Mouse (Mus musculus) lung, embryonic 14.5 days (tissue): Measurements from ENCODE around the gene Map3k20. TPM values are rescaled to one million over a fixed set of nuclear protein-coding genes. Genes with fewer than 3 reads are reported as not detected.

ENCODE experiments used
- ATAC-seq: fragments of 200-750 bp; cut with Nextera tagmentation; 2 replicates; pipeline ENCODE4 v1.8.0; 2017; ENCODE audit warnings: mild to moderate bottlenecking, moderate TSS enrichment, moderate library complexity; ENCODE audit not compliant: insufficient read depth
- DNase-seq: peaks from one replicate; pipeline ENCODE4 v3.0.0-alpha.2; 2015
- H3K27ac ChIP-seq: fragments of 300-500 bp; sonication (generic); 2 replicates; pipeline ENCODE4 v1.5.1; 2014; ENCODE audit warnings: low read depth, mild to moderate bottlenecking, moderate library complexity
- H3K27me3 ChIP-seq: fragments of 300-500 bp; sonication (generic); 2 replicates; pipeline ENCODE4 v1.6.1; 2014; ENCODE audit warnings: low read length, control low read depth; ENCODE audit not compliant: insufficient read depth
- H3K36me3 ChIP-seq: fragments of 300-500 bp; sonication (generic); 2 replicates; pipeline ENCODE4 v1.6.1; 2014; ENCODE audit warnings: control low read depth; ENCODE audit not compliant: insufficient read depth
- H3K4me1 ChIP-seq: fragments of 300-500 bp; sonication (generic); 2 replicates; pipeline ENCODE4 v1.6.1; 2014; ENCODE audit warnings: antibody characterized with exemption, control low read depth; ENCODE audit not compliant: insufficient read depth
- H3K4me2 ChIP-seq: fragments of 300-500 bp; sonication (generic); 2 replicates; pipeline ENCODE4 v1.6.1; 2014; ENCODE audit warnings: mild to moderate bottlenecking
- H3K4me3 ChIP-seq: fragments of 300-500 bp; sonication (generic); 2 replicates; pipeline ENCODE4 v1.5.1; 2014; ENCODE audit warnings: low read depth, low read length
- H3K9ac ChIP-seq: fragments of 300-500 bp; sonication (generic); 2 replicates; pipeline ENCODE4 v1.6.1; 2014
- H3K9me3 ChIP-seq: fragments of 300-500 bp; sonication (generic); 2 replicates; pipeline ENCODE4 v1.6.1; 2016; ENCODE audit warnings: low read depth, low read length, control low read depth
- CTCF ChIP-seq: IDR thresholded peaks from 2 replicates; pipeline ENCODE4 v1.5.1; 2016; ENCODE audit warnings: antibody characterized with exemption, low read depth
- WGBS: fragments of 180-500 bp; shearing (Covaris S2); extraction: QIAGEN DNeasy Blood & Tissue Kit; methylation state at CpG from one replicate; pipeline ENCODE4 v1.1.7; 2014; 5-methylcytosine and 5-hydroxymethylcytosine counted together
- polyA plus RNA-seq: library from polyadenylated mRNA; unstranded; fragments of >200 nt; fragmentation: Nextera tagmentation; extraction: Ambion mirVana; gene quantifications from 2 replicates; pipeline ENCODE4 v1.2.1, GENCODE M21; 2014

Map3k20 gene
- polyA plus RNA-seq, 1 experiment from 2014 or later = 36.4 TPM

DNA sequence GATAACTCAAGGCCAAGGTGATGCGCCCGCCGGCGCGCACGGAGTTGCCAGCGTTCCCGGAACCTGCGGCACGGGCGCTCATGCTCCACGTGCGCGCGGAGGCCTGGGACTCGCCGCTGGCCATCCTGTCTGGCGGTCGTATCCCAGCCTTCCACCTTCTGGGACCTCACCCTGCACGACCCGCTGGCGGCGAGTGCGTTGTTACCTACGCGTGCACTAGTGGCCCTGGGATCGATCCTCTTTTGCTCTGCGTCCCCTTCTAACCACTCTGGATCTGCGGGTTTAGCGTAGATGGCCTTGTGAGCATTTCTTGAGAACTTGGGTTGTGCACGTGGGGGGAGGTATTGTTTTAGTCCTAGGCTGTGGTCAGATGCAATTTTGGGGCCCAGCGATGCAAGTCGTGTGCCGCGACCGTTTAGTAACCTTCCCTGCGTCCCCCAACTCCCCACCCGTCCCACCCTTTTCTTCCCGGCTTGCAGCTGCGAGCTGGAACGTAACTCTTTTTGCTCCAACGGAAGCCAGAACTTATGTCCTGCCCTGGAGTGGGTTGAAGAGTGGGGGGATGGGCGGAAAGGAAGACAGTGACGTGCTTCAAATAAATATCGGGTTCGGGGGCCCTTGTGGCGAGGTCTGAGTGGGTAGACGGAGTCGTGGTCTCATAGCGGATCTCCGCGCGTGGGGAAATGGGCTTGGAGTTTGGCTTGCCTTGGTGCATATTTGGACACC, 191.2 kb downstream of the Map3k20 start:
- TF ChIP-seq CTCF = no peak
- no peaks in the 10 kb centered on the region for H3K27me3 ChIP-seq
- peak; percentile 78 for DNase-seq
- WGBS = under 1% methylated on average over 52 of the region's 53 CpGs
- no peaks in the 10 kb centered on the region for H3K9me3 ChIP-seq
- H3K9ac ChIP-seq = peak overlapping the region; percentile 91
- H3K36me3 ChIP-seq = peaks cover 28% of the 10 kb centered on the region
- peak overlapping the region; percentile 83 for H3K4me3 ChIP-seq
- peaks cover 12% of the 10 kb centered on the region for H3K4me1 ChIP-seq
- peak overlapping the region; percentile 73 for H3K4me2 ChIP-seq
- ATAC-seq = peak; percentile 69
- H3K27ac ChIP-seq = peak overlapping the region; percentile 90

DNA sequence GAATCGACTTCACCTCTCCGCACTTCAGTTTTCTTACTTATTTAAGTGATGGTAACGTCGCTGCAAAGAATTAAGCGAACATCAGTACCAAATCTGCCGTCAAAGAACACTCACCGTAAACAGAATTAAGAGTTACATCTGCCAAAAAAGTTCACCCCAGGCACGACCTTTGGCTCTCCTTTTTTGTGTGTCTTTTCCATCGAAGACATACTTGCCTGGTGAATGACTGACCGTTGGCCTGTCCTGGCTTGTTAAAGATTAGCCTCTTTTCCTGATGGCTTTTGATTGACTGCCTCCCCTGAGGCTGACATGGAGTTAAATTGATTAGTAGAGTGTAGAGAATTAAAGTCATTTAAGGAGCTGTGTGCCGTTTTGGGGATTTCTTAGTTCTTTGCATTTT, 191.8 kb downstream of the Map3k20 start:
- H3K4me1 ChIP-seq = peaks cover 12% of the 10 kb centered on the region
- DNase-seq (no peak), ATAC-seq (no peak)
- H3K4me2 ChIP-seq = peak overlapping the region; percentile 73
- peak overlapping the region; percentile 91 for H3K9ac ChIP-seq
- 2% methylated on average over 11 of the region's 11 CpGs for WGBS
- H3K4me3 ChIP-seq = peak overlapping the region; percentile 83
- H3K27me3 ChIP-seq = no peaks in the 10 kb centered on the region
- peak overlapping the region; percentile 90 for H3K27ac ChIP-seq
- H3K36me3 ChIP-seq = peaks cover 33% of the 10 kb centered on the region
- no peaks in the 10 kb centered on the region for H3K9me3 ChIP-seq
- no peak for TF ChIP-seq CTCF

DNA sequence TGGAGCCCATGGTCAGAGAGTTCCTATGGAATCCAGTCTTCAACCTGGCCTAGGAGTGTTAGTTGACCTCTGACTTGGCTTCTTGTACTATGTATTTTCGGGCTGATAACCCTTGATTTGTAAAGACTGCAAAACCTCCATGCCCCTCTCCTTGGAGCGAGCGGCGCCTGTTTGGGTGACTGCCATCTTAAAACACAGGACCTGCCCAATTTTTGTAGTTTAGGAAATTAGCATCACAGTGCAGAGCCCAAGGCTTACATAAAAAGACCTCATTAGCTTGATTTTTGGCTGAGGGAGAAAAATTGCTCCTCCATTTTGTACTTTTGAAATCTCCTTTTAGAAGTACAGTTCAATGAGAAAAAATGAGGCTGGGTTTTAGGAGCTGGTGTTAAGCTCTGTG, 192.7 kb downstream of the Map3k20 start:
- Histone ChIP-seq H3K4me3 (peak overlapping the region; percentile 83), H3K27me3 (no peaks in the 10 kb centered on the region), H3K9me3 (no peaks in the 10 kb centered on the region), H3K9ac (peak overlapping the region; percentile 18; the same call in 1 of the 2 replicates), H3K4me2 (peak overlapping the region; percentile 73), H3K4me1 (peaks cover 12% of the 10 kb centered on the region), H3K27ac (no peak overlapping the region), H3K36me3 (peaks cover 43% of the 10 kb centered on the region)
- DNase-seq (no peak), ATAC-seq (no peak)
- 74% methylated on average over 4 of the region's 4 CpGs for WGBS
- TF ChIP-seq CTCF = no peak

DNA sequence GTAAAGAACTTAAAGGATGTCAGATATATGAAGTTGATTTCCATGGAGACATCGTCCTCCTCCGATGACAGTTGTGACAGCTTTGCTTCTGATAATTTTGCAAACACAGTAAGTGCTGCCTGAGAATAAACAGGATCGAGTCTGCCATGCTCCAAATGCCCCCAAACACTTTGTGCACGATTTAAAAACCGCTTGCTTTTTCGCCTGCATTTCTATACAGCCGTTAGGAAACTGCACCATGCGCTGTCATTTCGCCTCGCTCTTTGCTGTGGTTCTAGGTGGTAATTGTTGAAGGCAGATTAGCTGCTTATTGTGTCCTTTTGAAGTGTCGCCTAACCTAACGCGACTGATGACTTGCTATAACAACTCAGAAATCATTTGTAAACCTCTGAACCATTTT, 193.5 kb downstream of the Map3k20 start:
- Histone ChIP-seq H3K4me3 (no peak overlapping the region), H3K36me3 (peaks cover 50% of the 10 kb centered on the region), H3K4me1 (peaks cover 12% of the 10 kb centered on the region), H3K9ac (no peak overlapping the region), H3K27me3 (no peaks in the 10 kb centered on the region), H3K27ac (no peak overlapping the region), H3K9me3 (no peaks in the 10 kb centered on the region), H3K4me2 (peak overlapping the region; percentile 73)
- 71% methylated on average over 13 of the region's 13 CpGs for WGBS
- DNase-seq (no peak), ATAC-seq (no peak)
- no peak for TF ChIP-seq CTCF

DNA sequence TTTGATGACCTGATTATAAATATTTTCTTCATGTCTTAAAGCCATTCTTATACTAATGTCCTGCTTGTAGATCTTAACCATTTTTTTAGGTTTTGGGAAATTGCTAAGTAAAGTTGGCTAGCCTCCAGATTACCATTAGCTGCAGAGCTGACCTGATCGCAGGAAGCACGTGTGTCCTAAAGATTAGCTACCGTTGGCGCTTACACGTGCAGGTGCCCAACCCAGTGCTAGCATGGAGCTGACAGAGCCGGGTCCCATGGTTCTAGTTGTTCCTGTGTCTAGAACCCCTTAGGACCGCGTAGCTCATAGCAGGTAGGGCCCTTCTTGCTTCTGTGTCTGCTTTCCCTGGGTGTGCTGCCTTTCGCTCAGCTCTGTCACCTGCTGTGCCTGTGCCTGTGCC, 194.4 kb downstream of the Map3k20 start:
- no peaks in the 10 kb centered on the region for H3K27me3 ChIP-seq
- DNase-seq = no peak
- H3K9me3 ChIP-seq = no peaks in the 10 kb centered on the region
- no peak overlapping the region for H3K27ac ChIP-seq
- no peak overlapping the region for H3K4me2 ChIP-seq
- H3K4me1 ChIP-seq = peaks cover 12% of the 10 kb centered on the region
- peaks cover 59% of the 10 kb centered on the region for H3K36me3 ChIP-seq
- no peak for TF ChIP-seq CTCF
- H3K9ac ChIP-seq = no peak overlapping the region
- no peak overlapping the region for H3K4me3 ChIP-seq
- 87% methylated on average over 9 of the region's 9 CpGs for WGBS
- no peak for ATAC-seq

DNA sequence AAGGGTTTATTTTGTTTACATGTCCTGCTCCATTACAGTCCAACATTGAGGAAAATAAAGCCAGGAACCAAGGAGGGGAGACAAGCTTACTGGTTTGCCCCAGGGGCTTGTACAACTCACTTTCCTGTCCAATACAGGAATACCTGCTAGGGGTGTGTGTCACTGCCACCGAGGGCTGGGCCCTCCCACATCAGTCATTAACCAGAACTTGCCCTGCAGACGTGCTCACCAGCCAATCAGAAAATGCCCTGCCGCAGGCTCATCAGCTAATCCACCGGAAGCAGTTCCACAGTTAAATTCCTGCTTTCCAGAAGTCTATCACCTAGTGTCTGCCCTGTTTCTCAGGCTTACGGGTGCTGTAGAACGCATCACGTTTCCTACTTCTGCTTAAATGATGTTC, 206.2 kb downstream of the Map3k20 start:
- WGBS = 41% methylated on average over 7 of the region's 7 CpGs
- TF ChIP-seq CTCF = no peak
- Histone ChIP-seq H3K27me3 (no peaks in the 10 kb centered on the region), H3K4me3 (no peak overlapping the region), H3K4me1 (no peaks in the 10 kb centered on the region), H3K9ac (no peak overlapping the region), H3K9me3 (no peaks in the 10 kb centered on the region), H3K4me2 (no peak overlapping the region), H3K27ac (no peak overlapping the region), H3K36me3 (peaks cover 10% of the 10 kb centered on the region; the same call in 1 of the 2 replicates)
- ATAC-seq (no peak), DNase-seq (no peak)

Other genes starting within 250 kb of the Map3k20 start
- 180 and 188 TPM in 2 replicates for gene Cdca7, start 190.5 kb downstream of the Map3k20 start, polyA plus RNA-seq